Mouse (Mus musculus): ENCODE results near the gene Mesp2.

Mesp2 gene

GRCm38 (mm10) chr7:79847456-79848451 lies 37.2 kb downstream of the Mesp2 start:
- in situ Hi-C loops (cut with MboI; ENCODE audit: low pct_unique_long_range_greater_than_20kb in 1 of 2, low sequenced_read_pairs in 2 of 2, unreplicated experiment in 1 of 2), result no loop called here

DNA sequence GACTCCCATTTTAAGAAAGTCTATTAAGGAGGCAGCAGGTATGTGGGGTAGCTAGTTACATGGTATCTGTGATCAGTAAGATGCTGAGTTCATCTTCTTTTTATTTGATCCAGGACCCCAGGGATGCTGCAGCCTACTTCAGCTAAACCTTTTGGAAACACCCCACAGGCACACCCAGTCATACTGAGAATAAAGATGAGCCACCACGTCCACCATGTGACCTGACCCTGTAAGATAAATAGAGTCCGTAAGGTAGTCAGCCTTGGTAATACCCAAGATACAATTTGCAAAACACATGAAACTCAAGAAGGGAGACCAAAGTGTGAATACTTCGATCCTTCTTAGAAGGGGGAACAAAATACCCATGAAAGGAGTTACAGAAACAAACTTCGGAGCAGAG lies 45.8 kb downstream of the Mesp2 start:
- in situ Hi-C loops (cut with MboI; ENCODE audit: low pct_unique_long_range_greater_than_20kb in 1 of 2, low sequenced_read_pairs in 2 of 2, unreplicated experiment in 1 of 2), result no loop called here

GRCm38 (mm10) chr7:79858202-79858934 lies 47.8 kb downstream of the Mesp2 start:
- in situ Hi-C loops (cut with MboI; ENCODE audit: low pct_unique_long_range_greater_than_20kb in 1 of 2, low sequenced_read_pairs in 2 of 2, unreplicated experiment in 1 of 2), result no loop called here

- in situ Hi-C loops (cut with MboI; ENCODE audit: low pct_unique_long_range_greater_than_20kb in 1 of 2, low sequenced_read_pairs in 2 of 2, unreplicated experiment in 1 of 2), result no loop called here
Observed at GRCm38 (mm10) chr7:79858956-79859630, 48.6 kb downstream of the Mesp2 start.

DNA sequence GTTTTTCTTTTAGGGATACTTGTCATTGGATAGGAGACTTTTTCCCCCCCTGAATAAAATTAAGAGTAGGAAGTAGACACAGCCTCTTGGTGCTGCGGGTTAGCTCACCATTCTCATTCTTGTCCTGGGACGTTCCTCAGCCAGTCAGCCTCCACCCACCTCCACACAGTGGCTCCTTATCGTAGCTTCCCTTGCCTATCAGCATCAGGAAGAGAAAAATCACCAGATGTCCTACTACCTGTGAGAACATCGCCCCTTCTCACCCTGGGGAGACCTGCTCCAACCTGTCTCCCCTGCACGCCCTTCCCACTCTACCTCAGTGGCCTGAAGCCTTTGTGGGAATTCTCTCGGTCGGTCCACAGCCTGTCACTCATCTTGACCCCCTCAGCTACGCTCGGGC lies 50.3 kb downstream of the Mesp2 start, which contains the start of gene Anpep:
Gene Anpep (minus strand): TSS at position 249 of the 400 bp plus-strand sequence.
- in situ Hi-C loops (cut with MboI; ENCODE audit: low pct_unique_long_range_greater_than_20kb in 1 of 2, low sequenced_read_pairs in 2 of 2, unreplicated experiment in 1 of 2), result no loop called here

GRCm38 (mm10) chr7:79861794-79862193 lies 51.3 kb downstream of the Mesp2 start:
- in situ Hi-C loops (cut with MboI; ENCODE audit: low pct_unique_long_range_greater_than_20kb in 1 of 2, low sequenced_read_pairs in 2 of 2, unreplicated experiment in 1 of 2), result no loop called here
